Mouse (Mus musculus) lung, postnatal 14 days (tissue): ENCODE measurements around the gene Htr7.

ENCODE experiments used
- DNase-seq: peaks from one replicate; pipeline ENCODE4 v3.0.0; 2021

The Htr7 gene

DNA sequence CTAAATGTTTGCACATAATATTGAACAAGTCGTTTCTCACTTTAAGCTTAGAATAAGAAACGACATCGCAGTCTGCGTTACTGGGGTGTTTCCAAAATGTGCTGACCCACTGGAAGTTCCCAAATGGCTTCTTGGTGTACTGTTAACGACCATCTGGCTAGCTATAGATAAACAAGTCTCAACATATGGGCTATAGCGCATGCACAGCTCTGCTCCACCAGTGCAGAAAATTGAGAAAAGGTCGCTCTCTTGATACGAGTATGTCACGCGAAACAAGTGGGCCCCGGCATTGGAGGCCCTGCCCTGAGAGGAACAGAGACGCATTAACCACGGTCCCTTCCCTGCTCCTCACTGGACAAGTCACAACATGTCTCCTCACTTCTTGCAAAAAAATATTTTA, 101.6 kb downstream of the Htr7 start:
- DNase-seq = no peak

- no peak for DNase-seq
Measured at GRCm38 (mm10) chr19:35949888-35950287, 107.4 kb downstream of the Htr7 start.

DNA sequence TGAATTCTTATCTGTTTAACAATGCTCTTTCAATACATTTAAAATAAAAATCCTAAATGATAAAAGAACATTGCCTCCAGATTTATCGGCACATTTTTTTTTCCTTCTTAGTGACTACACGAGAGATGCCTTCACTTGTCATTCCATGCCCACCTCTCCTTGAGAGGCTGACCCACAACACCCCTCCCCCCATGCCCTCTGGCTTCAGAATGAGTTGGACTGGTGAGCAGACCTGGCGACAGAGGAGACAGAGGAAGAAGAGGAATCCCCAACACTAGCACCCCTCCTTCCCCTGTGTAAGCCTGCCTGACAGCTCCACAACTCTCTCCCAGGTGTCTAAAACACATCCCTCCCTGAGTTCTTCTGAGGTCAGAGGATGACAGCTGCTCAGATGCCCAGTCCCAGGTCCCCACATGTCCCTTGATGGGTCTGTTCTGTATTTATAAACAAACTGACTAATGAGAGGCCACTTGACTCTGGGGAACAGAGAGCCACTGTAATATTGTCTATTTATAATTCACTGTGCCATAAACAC, 132.3 kb downstream of the Htr7 start:
- no peak for DNase-seq

- DNase-seq = peak; percentile 19
Measured at GRCm38 (mm10) chr19:35924418-35924817, 132.9 kb downstream of the Htr7 start.
